Mouse (Mus musculus) liver, embryonic 11.5 days (tissue): ENCODE measurements around the gene Frmd8. TPM values are rescaled to one million over a fixed set of nuclear protein-coding genes. Genes with fewer than 3 reads are reported as not detected.
A peak's percentile ranks its signal among the peaks of the same experiment; 100 is the strongest.

Experiments
- ATAC-seq: fragments of 200-750 bp; cut with Nextera tagmentation; replicated peaks from 2 replicates; pipeline ENCODE4 v1.8.0; 2017; ENCODE audit warnings: moderate number of reproducible peaks, mild to moderate bottlenecking, moderate TSS enrichment, moderate library complexity; ENCODE audit not compliant: low FRiP score
- DNase-seq: peaks from one replicate; pipeline ENCODE4 v3.0.0-alpha.2; 2017; ENCODE audit warnings: low spot score
- H3K27ac ChIP-seq: fragments of 300-500 bp; sonication (generic); 2 replicates; pipeline ENCODE4 v1.5.1; 2014; ENCODE audit warnings: mild to moderate bottlenecking, low read depth, low read length, control low read depth
- H3K27me3 ChIP-seq: fragments of 300-500 bp; sonication (generic); replicated peaks from 2 replicates; pipeline ENCODE4 v1.6.1; 2014; ENCODE audit warnings: low read length, mixed read lengths; ENCODE audit not compliant: control insufficient read depth, insufficient read depth
- H3K36me3 ChIP-seq: fragments of 300-500 bp; sonication (generic); 2 replicates; pipeline ENCODE4 v1.6.1; 2014; ENCODE audit warnings: mild to moderate bottlenecking, low read length, moderate library complexity, mixed read lengths; ENCODE audit not compliant: control insufficient read depth, insufficient read depth
- H3K4me1 ChIP-seq: fragments of 300-500 bp; sonication (generic); replicated peaks from 2 replicates; pipeline ENCODE4 v1.6.1; 2014; ENCODE audit warnings: low read length, mixed read lengths; ENCODE audit not compliant: control insufficient read depth, insufficient read depth
- H3K4me2 ChIP-seq: fragments of 300-500 bp; sonication (generic); 2 replicates; pipeline ENCODE4 v1.6.1; 2014; ENCODE audit warnings: mild to moderate bottlenecking, control low read depth, moderate library complexity
- H3K4me3 ChIP-seq: fragments of 300-500 bp; sonication (generic); 2 replicates; pipeline ENCODE4 v1.5.1; 2014; ENCODE audit warnings: low read depth, low read length, control low read depth
- H3K9ac ChIP-seq: fragments of 300-500 bp; sonication (generic); 2 replicates; pipeline ENCODE4 v1.6.1; 2014; ENCODE audit warnings: low read depth, low read length, control low read depth
- H3K9me3 ChIP-seq: fragments of 300-500 bp; sonication (generic); 2 replicates; pipeline ENCODE4 v1.6.1; 2016; ENCODE audit warnings: low read length, inconsistent platforms, mixed read lengths; ENCODE audit not compliant: control insufficient read depth
- WGBS: fragments of 180-500 bp; shearing (Covaris S2); extraction: QIAGEN DNeasy Blood & Tissue Kit; methylation state at CpG from one replicate; pipeline ENCODE4 v1.1.7; 2014; 5-methylcytosine and 5-hydroxymethylcytosine counted together
- polyA plus RNA-seq: library from polyadenylated mRNA; unstranded; fragments of >200 nt; fragmentation: Nextera tagmentation; extraction: Ambion mirVana; gene quantifications from 2 replicates; pipeline ENCODE4 v1.2.1, GENCODE M21; 2014

The Frmd8 gene
- polyA plus RNA-seq, 1 experiment from 2014 or later: 26.8 TPM

DNA sequence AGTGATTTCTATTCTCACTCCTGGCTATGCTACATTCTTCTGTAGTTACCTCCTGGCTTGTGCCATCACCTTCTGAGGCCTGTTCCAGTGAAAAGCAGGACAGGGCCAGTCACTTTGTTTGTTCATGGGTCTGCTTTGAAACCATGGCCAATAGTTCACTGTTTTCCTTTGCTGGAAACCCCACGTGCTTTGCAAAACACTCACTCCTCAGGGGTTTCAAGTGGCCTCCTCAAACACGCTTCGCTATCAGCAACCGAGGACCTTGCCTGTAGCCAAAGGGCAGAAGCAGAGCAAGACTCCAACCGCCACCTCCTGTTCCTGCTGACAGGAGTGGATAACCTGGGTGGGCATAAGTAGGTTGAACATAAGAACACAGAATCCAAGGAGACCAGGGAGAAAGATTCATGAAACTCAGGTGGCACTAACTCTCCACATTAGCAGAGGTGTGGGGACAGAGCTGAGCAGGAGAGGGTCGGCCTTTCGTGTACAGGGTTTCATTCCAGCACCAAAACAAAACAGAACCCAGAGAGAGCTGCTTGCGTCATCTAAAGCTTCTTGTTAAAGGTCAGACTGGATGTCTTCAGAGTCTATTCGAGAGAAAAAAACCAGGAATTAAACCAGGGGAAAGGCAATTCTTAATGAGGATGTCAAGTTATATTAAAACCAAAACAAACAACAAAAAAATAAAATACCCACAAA lies 47.5 kb downstream of the Frmd8 start:
- no peak overlapping the region for H3K4me3 ChIP-seq
- DNase-seq (no peak), ATAC-seq (no peak)

GRCm38 (mm10) chr19:5827044-5827443 lies 48.0 kb downstream of the Frmd8 start:
- Histone ChIP-seq H3K36me3 (no peaks in the 10 kb centered on the region), H3K4me2 (no peak overlapping the region), H3K27me3 (no peaks in the 10 kb centered on the region), H3K9me3 (no peaks in the 10 kb centered on the region), H3K27ac (peak overlapping the region; percentile 39; the same call in 1 of the 2 replicates), H3K9ac (no peak overlapping the region), H3K4me1 (peaks cover 33% of the 10 kb centered on the region), H3K4me3 (no peak overlapping the region)
- no peak for ATAC-seq
- DNase-seq: no peak
- 85% methylated on average over 6 of the region's 6 CpGs for WGBS

More for the DNA sequence above, 47.5 kb downstream of the Frmd8 start:
- Histone ChIP-seq H3K9me3 (no peaks in the 10 kb centered on the region), H3K4me2 (no peak overlapping the region), H3K27ac (peak overlapping the region; percentile 39; the same call in 1 of the 2 replicates), H3K27me3 (no peaks in the 10 kb centered on the region), H3K4me1 (peaks cover 30% of the 10 kb centered on the region), H3K9ac (no peak overlapping the region), H3K36me3 (no peaks in the 10 kb centered on the region)
- WGBS: 75% methylated on average over 9 of the region's 9 CpGs

- 74% methylated on average over 4 of the region's 4 CpGs for WGBS
- ATAC-seq: no peak
- DNase-seq: no peak
Observed at GRCm38 (mm10) chr19:5826731-5827002, 48.4 kb downstream of the Frmd8 start.

GRCm38 (mm10) chr19:5825901-5826730 lies 49.0 kb downstream of the Frmd8 start:
- H3K4me2 ChIP-seq: no peak overlapping the region
- WGBS: 83% methylated on average over 5 of the region's 5 CpGs
- no peaks in the 10 kb centered on the region for H3K36me3 ChIP-seq
- ATAC-seq: no peak
- H3K4me3 ChIP-seq: no peak overlapping the region
- no peak overlapping the region for H3K9ac ChIP-seq
- no peak for DNase-seq
- no peaks in the 10 kb centered on the region for H3K9me3 ChIP-seq
- no peak overlapping the region for H3K27ac ChIP-seq
- peaks cover 34% of the 10 kb centered on the region for H3K4me1 ChIP-seq
- no peaks in the 10 kb centered on the region for H3K27me3 ChIP-seq

More at GRCm38 (mm10) chr19:5826731-5827002, 48.4 kb downstream of the Frmd8 start:
- Histone ChIP-seq H3K9me3 (no peaks in the 10 kb centered on the region), H3K4me1 (peaks cover 33% of the 10 kb centered on the region), H3K27me3 (no peaks in the 10 kb centered on the region), H3K36me3 (no peaks in the 10 kb centered on the region), H3K27ac (no peak overlapping the region), H3K4me3 (no peak overlapping the region), H3K9ac (no peak overlapping the region), H3K4me2 (no peak overlapping the region)

GRCm38 (mm10) chr19:5824826-5825617 lies 50.1 kb downstream of the Frmd8 start:
- H3K4me2 ChIP-seq: no peak overlapping the region
- H3K4me3 ChIP-seq: no peak overlapping the region
- no peak for ATAC-seq
- no peaks in the 10 kb centered on the region for H3K36me3 ChIP-seq
- no peak for DNase-seq
- WGBS: 81% methylated on average over 10 of the region's 10 CpGs
- H3K9ac ChIP-seq: no peak overlapping the region
- H3K4me1 ChIP-seq: peaks cover 34% of the 10 kb centered on the region
- no peaks in the 10 kb centered on the region for H3K27me3 ChIP-seq
- H3K9me3 ChIP-seq: no peaks in the 10 kb centered on the region
- no peak overlapping the region for H3K27ac ChIP-seq

DNA sequence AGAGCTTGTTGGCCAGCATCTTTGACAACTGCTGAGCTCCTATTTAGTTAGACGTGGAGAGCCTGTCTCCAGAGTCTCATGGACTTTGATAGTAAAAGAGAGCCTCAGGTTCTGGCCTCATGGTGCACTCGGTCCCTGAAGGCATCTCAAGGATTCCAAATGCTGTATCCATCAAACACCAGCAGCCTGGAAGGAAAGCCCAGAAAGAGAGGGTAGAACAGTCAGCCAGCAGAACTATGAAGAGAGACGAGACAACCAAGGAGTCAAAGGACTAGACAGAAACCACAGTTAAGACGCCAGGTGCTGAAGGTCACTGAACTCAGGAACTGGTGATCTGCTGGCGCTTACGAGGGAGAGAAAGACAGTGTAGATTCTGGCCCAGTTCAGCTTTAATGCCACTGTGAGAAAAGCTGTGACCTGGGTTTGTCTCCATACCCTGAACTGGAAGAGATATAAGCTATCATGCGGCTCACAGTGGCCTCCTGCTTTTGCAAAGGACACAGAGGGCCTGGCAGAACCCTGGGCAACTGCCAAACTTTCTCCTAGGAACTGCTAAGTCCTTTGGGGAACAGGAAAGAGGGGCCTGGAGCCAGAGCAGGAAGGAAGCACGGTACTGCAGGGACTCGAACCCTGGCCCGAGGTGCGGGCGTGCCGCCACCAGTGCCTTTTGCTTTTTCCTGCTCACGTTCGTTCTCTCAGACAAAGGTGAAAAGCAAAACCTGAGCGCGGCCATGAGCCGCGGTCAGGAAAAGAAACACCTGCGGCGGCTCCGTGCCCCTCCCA lies 50.8 kb downstream of the Frmd8 start:
- DNase-seq (no peak), ATAC-seq (no peak)
- WGBS: 66% methylated on average over 22 of the region's 22 CpGs
- Histone ChIP-seq H3K27me3 (no peaks in the 10 kb centered on the region), H3K27ac (no peak overlapping the region), H3K36me3 (no peaks in the 10 kb centered on the region), H3K4me2 (no peak overlapping the region), H3K9ac (0 out of 2 replicates have a peak overlapping the region, but pooled peaks have one; percentile 25), H3K4me1 (peaks cover 37% of the 10 kb centered on the region), H3K9me3 (no peaks in the 10 kb centered on the region), H3K4me3 (no peak overlapping the region)

- 29% methylated on average over 9 of the region's 9 CpGs for WGBS
- Histone ChIP-seq H3K36me3 (no peaks in the 10 kb centered on the region), H3K4me2 (peak overlapping the region; percentile 23; the same call in 1 of the 2 replicates), H3K27ac (no peak overlapping the region), H3K4me1 (peaks cover 41% of the 10 kb centered on the region), H3K4me3 (no peak overlapping the region), H3K9me3 (no peaks in the 10 kb centered on the region), H3K9ac (peak overlapping the region; percentile 26; the same call in 1 of the 2 replicates), H3K27me3 (no peaks in the 10 kb centered on the region)
- ATAC-seq (peak; percentile 26; the same call in 1 of the 2 replicates), DNase-seq (no peak)
Observed at GRCm38 (mm10) chr19:5823266-5823839, 51.7 kb downstream of the Frmd8 start.

GRCm38 (mm10) chr19:5822834-5823205 lies 52.3 kb downstream of the Frmd8 start:
- H3K9ac ChIP-seq: no peak overlapping the region
- H3K27ac ChIP-seq: no peak overlapping the region
- DNase-seq: no peak
- H3K4me1 ChIP-seq: peaks cover 45% of the 10 kb centered on the region
- ATAC-seq: no peak
- no peak overlapping the region for H3K4me3 ChIP-seq
- H3K9me3 ChIP-seq: no peaks in the 10 kb centered on the region
- no peak overlapping the region; the same call in 1 of the 2 replicates for H3K4me2 ChIP-seq
- H3K36me3 ChIP-seq: no peaks in the 10 kb centered on the region
- 78% methylated on average over 7 of the region's 7 CpGs for WGBS
- no peaks in the 10 kb centered on the region for H3K27me3 ChIP-seq
